Mouse (Mus musculus) midbrain, embryonic 14.5 days (tissue): ENCODE measurements around the gene Ucp1. TPM values are rescaled to one million over a fixed set of nuclear protein-coding genes. Genes with fewer than 3 reads are reported as not detected.
"Not testable (repeated sequence)": the region's sequence is repeated elsewhere in the genome, so short reads cannot be mapped to it uniquely, and the experiment has no call there.

Experiments
- ATAC-seq: fragments of 200-750 bp; cut with Nextera tagmentation; 2 replicates; pipeline ENCODE4 v1.8.0; 2017; ENCODE audit warnings: moderate number of reproducible peaks, moderate library complexity; ENCODE audit not compliant: low FRiP score, low TSS enrichment
- DNase-seq: peaks from one replicate; pipeline ENCODE4 v3.0.0-alpha.2; 2015
- H3K27ac ChIP-seq: fragments of 300-500 bp; sonication (generic); replicated peaks from 2 replicates; pipeline ENCODE4 v1.5.1; 2014; ENCODE audit warnings: mild to moderate bottlenecking, low read depth, low read length, moderate library complexity
- H3K27me3 ChIP-seq: fragments of 300-500 bp; sonication (generic); 2 replicates; pipeline ENCODE4 v1.6.1; 2014; ENCODE audit warnings: low read length, control low read depth, mixed read lengths; ENCODE audit not compliant: control insufficient read depth, insufficient read depth
- H3K36me3 ChIP-seq: fragments of 300-500 bp; sonication (generic); 2 replicates; pipeline ENCODE4 v1.6.1; 2014; ENCODE audit warnings: low read length, control low read depth; ENCODE audit not compliant: control insufficient read depth, insufficient read depth
- H3K4me1 ChIP-seq: fragments of 300-500 bp; sonication (generic); 2 replicates; pipeline ENCODE4 v1.6.1; 2014; ENCODE audit warnings: mild to moderate bottlenecking, antibody characterized with exemption, low read length, control low read depth; ENCODE audit not compliant: control insufficient read depth, insufficient read depth
- H3K4me2 ChIP-seq: fragments of 300-500 bp; sonication (generic); 2 replicates; pipeline ENCODE4 v1.6.1; 2014; ENCODE audit warnings: mild to moderate bottlenecking, low read length, moderate library complexity
- H3K4me3 ChIP-seq: fragments of 300-500 bp; sonication (generic); replicated peaks from 2 replicates; pipeline ENCODE4 v1.5.1; 2014; ENCODE audit warnings: low read depth, low read length
- H3K9ac ChIP-seq: fragments of 300-500 bp; sonication (generic); replicated peaks from 2 replicates; pipeline ENCODE4 v1.6.1; 2014; ENCODE audit warnings: mild to moderate bottlenecking, low read length, moderate library complexity
- H3K9me3 ChIP-seq: fragments of 300-500 bp; sonication (generic); 2 replicates; pipeline ENCODE4 v1.6.1; 2016; ENCODE audit warnings: low read length, control low read depth, mixed read lengths; ENCODE audit not compliant: control insufficient read depth
- WGBS: fragments of 180-500 bp; shearing (Covaris S2); extraction: QIAGEN DNeasy Blood & Tissue Kit; methylation state at CpG from one replicate; pipeline ENCODE4 v1.1.7; 2014; 5-methylcytosine and 5-hydroxymethylcytosine counted together
- polyA plus RNA-seq: library from polyadenylated mRNA; unstranded; fragments of >200 nt; fragmentation: Nextera tagmentation; extraction: Ambion mirVana; gene quantifications from 2 replicates; pipeline ENCODE4 v1.2.1, GENCODE M21; 2014

Gene Ucp1
- polyA plus RNA-seq, 1 experiment from 2014 or later = not detected

GRCm38 (mm10) chr8:83272464-83272863 lies 17.7 kb upstream of the Ucp1 start:
- Histone ChIP-seq H3K36me3 (peaks cover 55% of the 10 kb centered on the region), H3K9ac (no peak overlapping the region), H3K4me2 (no peak overlapping the region), H3K27me3 (no peaks in the 10 kb centered on the region), H3K4me1 (no peaks in the 10 kb centered on the region), H3K4me3 (no peak overlapping the region), H3K9me3 (no peaks in the 10 kb centered on the region), H3K27ac (no peak overlapping the region)
- ATAC-seq (no peak), DNase-seq (no peak)
- 92% methylated on average over 10 of the region's 10 CpGs for WGBS

DNA sequence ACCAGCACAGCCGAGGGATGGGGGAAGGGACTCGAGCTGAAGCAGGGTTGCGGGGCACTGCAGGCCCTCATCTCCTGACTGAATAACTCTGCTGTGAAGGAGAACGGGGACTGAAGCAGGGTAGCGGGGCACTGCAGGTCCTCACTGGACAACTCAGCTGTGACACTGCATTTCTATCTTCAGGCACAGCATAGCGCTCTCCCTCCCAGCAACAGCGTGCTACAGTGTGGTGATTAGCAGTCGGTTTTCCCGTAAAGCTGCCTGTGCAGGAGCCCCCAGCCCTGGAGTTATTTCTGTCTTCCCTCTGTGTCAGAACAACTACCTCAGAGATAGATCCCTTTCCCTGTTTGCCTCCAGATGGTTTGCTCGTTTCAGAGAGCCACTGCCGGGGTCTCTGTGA lies 15.7 kb upstream of the Ucp1 start:
- WGBS = 70% methylated on average over 11 of the region's 11 CpGs
- no peak overlapping the region for H3K27ac ChIP-seq

DNA sequence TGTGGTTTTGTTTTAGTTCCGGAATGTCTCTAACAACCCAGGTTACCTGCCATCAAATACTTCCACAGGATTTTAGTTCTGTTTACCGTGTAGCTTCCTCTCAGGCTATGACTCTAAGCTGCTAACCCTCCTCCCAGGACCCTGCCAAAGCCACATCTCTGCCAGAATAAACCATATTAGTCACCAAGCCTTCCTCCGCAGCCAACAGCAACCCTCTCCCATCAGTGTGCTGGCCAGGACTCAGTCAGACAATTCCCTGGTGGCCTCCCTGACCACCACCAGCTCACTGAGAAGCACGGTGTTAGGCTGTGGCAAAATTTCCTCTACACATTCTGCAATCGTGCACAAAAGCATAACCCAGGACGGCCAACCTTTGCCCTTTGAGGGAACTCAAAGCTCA lies 11.7 kb upstream of the Ucp1 start:
- Histone ChIP-seq H3K4me1 (no peaks in the 10 kb centered on the region), H3K36me3 (peaks cover 9% of the 10 kb centered on the region; the same call in 1 of the 2 replicates), H3K4me2 (no peak overlapping the region), H3K4me3 (no peak overlapping the region), H3K27me3 (no peaks in the 10 kb centered on the region), H3K9me3 (no peaks in the 10 kb centered on the region), H3K27ac (no peak overlapping the region), H3K9ac (no peak overlapping the region)
- DNase-seq (no peak), ATAC-seq (no peak)
- 89% methylated on average over 6 of the region's 6 CpGs for WGBS

More for the DNA sequence above, 15.7 kb upstream of the Ucp1 start:
- Histone ChIP-seq H3K9me3 (no peaks in the 10 kb centered on the region), H3K9ac (no peak overlapping the region), H3K4me2 (no peak overlapping the region), H3K4me1 (no peaks in the 10 kb centered on the region), H3K36me3 (peaks cover 38% of the 10 kb centered on the region), H3K4me3 (no peak overlapping the region), H3K27me3 (no peaks in the 10 kb centered on the region)
- DNase-seq (no peak), ATAC-seq (no peak)

DNA sequence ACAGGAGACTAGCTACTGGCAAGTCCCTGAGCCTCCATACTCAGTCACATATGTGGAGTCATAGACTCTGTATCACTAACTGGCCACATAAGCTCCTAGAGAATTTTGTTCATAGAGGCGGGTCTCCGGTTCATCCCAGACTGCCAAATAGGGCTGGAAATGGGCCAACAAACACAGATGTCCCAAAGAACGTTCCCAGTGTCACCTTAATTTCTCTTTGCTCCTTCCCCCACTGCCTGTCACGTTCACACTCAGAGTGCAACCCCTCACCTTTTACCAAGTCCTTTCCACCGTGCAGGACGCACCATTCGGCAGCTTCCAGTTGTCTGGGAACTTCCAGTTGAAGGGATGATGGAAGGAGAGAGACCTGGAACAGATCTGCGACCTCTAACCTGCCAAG lies 4.8 kb upstream of the Ucp1 start:
- Histone ChIP-seq H3K9ac (no peak overlapping the region), H3K4me1 (no peaks in the 10 kb centered on the region), H3K27me3 (peaks cover 9% of the 10 kb centered on the region), H3K4me2 (no peak overlapping the region), H3K27ac (no peak overlapping the region), H3K4me3 (no peak overlapping the region), H3K36me3 (no peaks in the 10 kb centered on the region), H3K9me3 (no peaks in the 10 kb centered on the region)
- ATAC-seq (no peak), DNase-seq (no peak)
- 84% methylated on average over 8 of the region's 8 CpGs for WGBS

- Histone ChIP-seq H3K4me2 (no peak overlapping the region), H3K27ac (no peak overlapping the region), H3K9ac (no peak overlapping the region), H3K27me3 (no peaks in the 10 kb centered on the region), H3K4me1 (no peaks in the 10 kb centered on the region), H3K36me3 (no peaks in the 10 kb centered on the region), H3K4me3 (no peak overlapping the region), H3K9me3 (no peaks in the 10 kb centered on the region)
- 84% methylated on average over 4 of the region's 4 CpGs for WGBS
- DNase-seq (no peak), ATAC-seq (no peak)
Observed at GRCm38 (mm10) chr8:83297375-83297774, 7.2 kb downstream of the Ucp1 start.

- Histone ChIP-seq H3K4me2 (no peak overlapping the region), H3K27me3 (no peaks in the 10 kb centered on the region), H3K27ac (no peak overlapping the region), H3K36me3 (no peaks in the 10 kb centered on the region), H3K4me1 (no peaks in the 10 kb centered on the region), H3K4me3 (no peak overlapping the region), H3K9ac (no peak overlapping the region), H3K9me3 (no peaks in the 10 kb centered on the region)
- WGBS = 59% methylated on average over 1 of the region's 1 CpGs
- no peak for DNase-seq
- ATAC-seq = no peak
Observed at GRCm38 (mm10) chr8:83300135-83300534, 10.0 kb downstream of the Ucp1 start.

- DNase-seq (no peak), ATAC-seq (no peak)
- Histone ChIP-seq H3K4me3 (no peak overlapping the region), H3K27me3 (no peaks in the 10 kb centered on the region), H3K4me1 (no peaks in the 10 kb centered on the region), H3K27ac (no peak overlapping the region), H3K9me3 (no peaks in the 10 kb centered on the region), H3K9ac (no peak overlapping the region), H3K4me2 (no peak overlapping the region), H3K36me3 (no peaks in the 10 kb centered on the region)
- 83% methylated on average over 1 of the region's 1 CpGs for WGBS
Observed at GRCm38 (mm10) chr8:83304946-83305345, 14.8 kb downstream of the Ucp1 start.

- H3K36me3 ChIP-seq = peaks cover 19% of the 10 kb centered on the region; the same call in 1 of the 2 replicates
- H3K9ac ChIP-seq = no peak overlapping the region
- ATAC-seq (no peak), DNase-seq (no peak)
- no peak overlapping the region for H3K4me3 ChIP-seq
- no peaks in the 10 kb centered on the region for H3K4me1 ChIP-seq
- no peaks in the 10 kb centered on the region for H3K9me3 ChIP-seq
- no peak overlapping the region for H3K4me2 ChIP-seq
- no peak overlapping the region for H3K27ac ChIP-seq
- WGBS = 92% methylated on average over 6 of the region's 6 CpGs
- H3K27me3 ChIP-seq = no peaks in the 10 kb centered on the region
Observed at GRCm38 (mm10) chr8:83309836-83310235, 19.7 kb downstream of the Ucp1 start.

DNA sequence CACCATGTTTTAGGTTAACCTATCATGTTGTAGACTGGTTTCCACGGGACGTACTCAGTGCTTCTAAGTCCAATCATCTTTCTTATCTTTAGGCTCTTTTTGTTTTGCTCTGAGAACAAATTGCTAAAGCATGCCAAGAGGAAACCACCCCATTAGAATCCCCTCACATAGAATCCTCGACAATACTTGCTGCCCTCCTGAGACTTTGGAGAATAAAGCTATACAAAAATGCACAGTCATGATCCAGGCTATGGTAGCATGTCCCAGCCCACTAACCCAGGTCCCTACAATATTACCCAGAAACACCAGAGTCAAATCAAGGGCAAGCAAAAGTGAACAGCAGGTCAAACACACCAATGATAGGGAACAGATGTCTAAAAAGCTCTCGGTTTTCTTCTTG lies 24.9 kb downstream of the Ucp1 start:
- not testable (repeated sequence) for H3K27me3 ChIP-seq, ATAC-seq, H3K9ac ChIP-seq, H3K4me2 ChIP-seq, H3K4me1 ChIP-seq, H3K27ac ChIP-seq, H3K4me3 ChIP-seq, H3K9me3 ChIP-seq, DNase-seq
- H3K36me3 ChIP-seq = peaks cover 57% of the 10 kb centered on the region
- 90% methylated on average over 4 of the region's 4 CpGs for WGBS
